Mouse (Mus musculus) lung, postnatal 25 days (tissue): ENCODE results near the gene Hoxd8.

Source experiments
- DNase-seq: peaks from one replicate; pipeline ENCODE4 v3.0.0; 2022; ENCODE audit warnings: low spot score

Hoxd8 gene

DNA sequence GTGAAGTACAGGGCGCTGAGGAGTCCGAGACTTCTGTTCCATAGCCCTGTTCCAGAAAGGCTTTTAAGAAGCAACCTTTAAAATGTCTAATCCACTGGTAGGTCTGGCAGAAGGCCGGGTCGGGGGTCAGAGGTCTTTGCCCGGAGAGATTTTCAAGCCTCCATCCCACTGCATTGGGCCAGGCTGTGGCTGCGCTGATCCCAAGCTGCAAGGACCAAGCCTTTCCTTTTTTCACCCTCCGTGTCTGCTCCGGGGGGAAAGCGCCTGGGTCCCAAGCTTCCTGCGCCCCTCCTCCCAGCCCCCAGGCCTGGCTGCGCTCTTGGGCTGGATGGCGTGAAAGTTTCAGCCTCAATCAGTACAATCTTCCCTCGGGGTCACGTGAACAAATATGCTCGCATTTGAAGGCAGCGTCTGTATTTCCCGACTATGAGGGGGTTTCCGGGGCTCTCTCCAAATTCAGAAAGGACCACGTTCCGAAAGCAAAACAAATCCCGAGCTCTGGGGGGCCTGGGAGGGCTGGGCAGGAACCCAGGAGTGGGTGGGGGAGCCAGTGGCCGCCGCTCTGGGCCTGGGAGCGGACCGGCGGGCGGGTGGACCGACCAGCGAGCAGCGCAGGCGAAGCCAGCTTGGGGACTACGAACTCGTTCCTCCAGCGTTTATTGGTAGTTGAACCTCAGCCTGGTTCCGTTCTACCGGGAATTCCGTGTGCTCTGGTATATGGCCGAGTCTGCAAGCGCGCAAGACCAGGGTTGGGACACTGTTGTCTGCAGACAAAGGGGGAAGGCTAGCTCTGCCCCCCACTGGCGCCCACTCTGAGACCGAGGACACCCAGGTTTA is 31.7 kb downstream of the Hoxd8 start:
- no peak for DNase-seq

- no peak for DNase-seq
Measured at GRCm38 (mm10) chr2:74736688-74737577, 32.5 kb downstream of the Hoxd8 start.

DNA sequence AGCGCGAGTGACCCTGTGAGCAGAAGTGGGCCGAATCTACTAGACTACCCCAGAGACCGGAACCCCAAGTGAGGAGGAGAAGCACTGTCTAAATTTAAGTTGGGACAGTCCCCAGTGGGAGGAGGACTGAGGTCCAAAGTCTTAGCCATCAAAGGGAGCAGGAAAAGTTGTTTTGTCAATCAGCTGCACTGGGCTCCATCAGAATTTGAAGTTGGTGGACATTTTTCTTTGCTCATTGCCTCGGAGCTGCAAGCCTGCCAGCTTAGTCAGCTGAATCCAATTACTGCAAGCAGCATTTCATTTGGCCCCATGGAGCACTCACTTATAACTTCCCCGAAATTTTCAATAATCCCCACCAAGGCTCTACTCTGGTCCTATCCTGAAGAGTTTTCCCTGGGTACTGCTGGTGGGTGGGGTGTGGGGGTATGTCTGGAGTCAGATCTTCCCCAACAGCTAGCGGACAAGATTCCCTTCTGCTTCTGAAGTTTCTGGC is 33.2 kb downstream of the Hoxd8 start:
- no peak for DNase-seq

GRCm38 (mm10) chr2:74738623-74739475 is 34.4 kb downstream of the Hoxd8 start:
- DNase-seq, result no peak

GRCm38 (mm10) chr2:74739476-74739800 is 35.0 kb downstream of the Hoxd8 start:
- DNase-seq, result no peak

DNA sequence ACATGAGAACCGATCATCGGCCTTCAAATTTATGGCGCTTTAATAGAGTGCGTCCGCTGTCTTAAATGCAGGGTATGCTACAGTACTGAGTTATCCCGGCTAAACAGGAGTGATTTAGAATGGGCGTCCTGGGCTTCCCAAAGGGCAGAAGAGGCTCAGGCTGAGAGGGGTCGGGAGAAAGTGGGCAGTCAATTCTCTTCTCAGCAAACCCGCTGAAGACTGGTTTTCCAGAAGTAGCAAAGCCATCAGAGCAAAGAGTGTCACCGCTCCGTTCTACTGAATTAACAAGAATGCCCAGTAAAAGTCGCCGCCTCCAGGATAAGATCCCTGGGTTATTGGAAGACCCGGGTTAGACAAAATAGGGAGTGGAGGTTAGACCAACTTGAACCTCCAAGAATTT is 35.5 kb downstream of the Hoxd8 start:
- no peak for DNase-seq

DNA sequence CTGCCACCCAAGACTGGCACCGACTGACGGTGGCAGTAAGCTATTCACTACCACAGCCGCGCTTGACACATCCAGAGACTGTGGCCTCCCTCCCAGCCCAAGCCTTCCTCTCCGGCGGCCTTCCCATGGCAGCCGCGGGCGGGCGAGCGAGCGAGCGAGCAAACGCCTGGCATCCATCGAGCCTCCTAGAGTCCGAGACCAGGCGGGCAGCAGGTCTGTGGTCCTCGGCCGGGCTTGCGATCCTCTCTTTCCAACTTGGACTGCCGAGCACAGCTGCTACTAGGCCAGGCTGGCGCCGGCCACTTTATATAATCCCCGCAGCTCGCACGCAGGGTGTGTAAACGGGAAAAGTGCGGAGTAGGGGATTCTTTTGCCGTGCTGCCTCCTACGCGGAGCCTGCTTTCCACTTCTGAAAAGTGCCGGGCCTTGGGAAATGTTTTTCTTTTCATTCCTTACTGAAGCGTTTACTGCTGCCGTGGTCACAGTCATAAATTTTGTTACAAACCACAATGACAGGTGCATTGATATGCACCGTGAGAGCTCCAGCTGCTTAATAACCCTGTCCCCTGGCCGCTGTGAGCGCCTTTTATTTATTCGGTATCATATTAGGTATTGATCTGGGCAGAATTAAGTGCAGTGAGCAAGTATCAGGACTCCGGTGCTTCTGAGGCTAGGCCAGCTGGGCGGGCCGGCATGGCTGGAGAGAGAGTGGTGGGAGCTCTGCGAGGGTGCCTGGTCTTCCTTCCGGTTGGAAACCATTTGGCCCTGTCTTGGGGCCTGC is 36.1 kb downstream of the Hoxd8 start:
- DNase-seq, result no peak

- no peak for DNase-seq
Measured at GRCm38 (mm10) chr2:74741252-74741978, 37.0 kb downstream of the Hoxd8 start.

GRCm38 (mm10) chr2:74741979-74742277 is 37.5 kb downstream of the Hoxd8 start:
- DNase-seq, result no peak

- no peak for DNase-seq
Measured at GRCm38 (mm10) chr2:74745540-74746297, 41.3 kb downstream of the Hoxd8 start.

DNA sequence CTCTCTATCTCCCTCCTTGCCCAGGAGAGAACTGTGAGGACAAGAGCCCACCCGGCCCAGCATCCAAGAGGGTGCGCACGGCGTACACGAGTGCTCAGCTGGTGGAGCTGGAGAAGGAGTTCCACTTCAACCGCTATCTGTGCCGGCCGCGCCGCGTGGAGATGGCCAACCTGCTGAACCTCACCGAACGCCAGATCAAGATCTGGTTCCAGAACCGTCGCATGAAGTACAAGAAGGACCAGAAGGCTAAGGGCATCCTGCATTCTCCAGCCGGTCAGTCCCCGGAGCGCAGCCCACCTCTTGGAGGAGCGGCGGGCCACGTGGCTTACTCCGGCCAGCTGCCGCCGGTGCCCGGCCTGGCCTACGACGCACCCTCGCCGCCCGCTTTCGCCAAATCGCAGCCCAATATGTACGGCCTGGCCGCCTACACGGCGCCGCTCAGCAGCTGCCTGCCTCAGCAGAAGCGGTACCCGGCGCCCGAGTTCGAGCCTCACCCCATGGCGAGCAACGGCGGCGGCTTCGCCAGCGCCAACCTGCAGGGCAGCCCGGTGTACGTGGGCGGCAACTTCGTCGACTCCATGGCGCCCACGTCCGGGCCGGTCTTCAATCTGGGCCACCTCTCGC is 42.0 kb downstream of the Hoxd8 start:
- no peak for DNase-seq

- DNase-seq, result no peak
Measured at GRCm38 (mm10) chr2:74747006-74747405, 42.6 kb downstream of the Hoxd8 start.

GRCm38 (mm10) chr2:74747661-74748141 is 43.3 kb downstream of the Hoxd8 start:
- DNase-seq, result no peak

GRCm38 (mm10) chr2:74748436-74748995 is 44.1 kb downstream of the Hoxd8 start:
- no peak for DNase-seq

- no peak for DNase-seq
Measured at GRCm38 (mm10) chr2:74749337-74750121, 45.1 kb downstream of the Hoxd8 start.

GRCm38 (mm10) chr2:74750731-74751250 is 46.4 kb downstream of the Hoxd8 start:
- no peak for DNase-seq

DNA sequence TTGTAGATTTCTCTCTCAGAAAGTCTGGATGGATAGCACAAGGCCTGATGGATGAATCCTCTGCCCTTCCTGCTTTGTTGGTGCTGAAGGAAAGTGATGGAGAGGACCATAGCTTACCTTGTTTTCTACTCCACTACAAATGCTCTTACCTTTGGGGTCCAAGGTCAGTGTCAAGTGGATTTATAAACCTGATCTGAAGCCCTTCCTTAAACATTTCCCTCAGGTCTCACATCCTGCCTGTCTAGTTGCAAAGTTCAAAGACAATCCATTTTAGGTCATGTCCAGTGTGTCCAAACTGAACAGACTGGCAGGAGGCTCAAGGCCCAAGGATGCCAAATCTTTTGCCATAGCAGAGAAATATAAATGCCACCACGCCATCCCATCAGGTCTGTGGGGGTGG is 47.4 kb downstream of the Hoxd8 start:
- DNase-seq, result no peak
